Mouse (Mus musculus) cerebellum, adult 2 months (tissue): ENCODE measurements around the gene Atxn2.

ENCODE experiments used
- CTCF ChIP-seq: fragments of 200-500 bp; IDR thresholded peaks from 2 replicates; pipeline ENCODE4 v1.5.1; 2011; ENCODE audit warnings: low read depth, mild to moderate bottlenecking, control low read depth, low read length, moderate library complexity, borderline replicate concordance; ENCODE audit not compliant: insufficient read depth
- POLR2A ChIP-seq: fragments of 200-500 bp; IDR thresholded peaks from 2 replicates; pipeline ENCODE4 v1.6.1; 2011; ENCODE audit warnings: low read length, control low read depth, borderline replicate concordance; ENCODE audit not compliant: insufficient read depth

DNA sequence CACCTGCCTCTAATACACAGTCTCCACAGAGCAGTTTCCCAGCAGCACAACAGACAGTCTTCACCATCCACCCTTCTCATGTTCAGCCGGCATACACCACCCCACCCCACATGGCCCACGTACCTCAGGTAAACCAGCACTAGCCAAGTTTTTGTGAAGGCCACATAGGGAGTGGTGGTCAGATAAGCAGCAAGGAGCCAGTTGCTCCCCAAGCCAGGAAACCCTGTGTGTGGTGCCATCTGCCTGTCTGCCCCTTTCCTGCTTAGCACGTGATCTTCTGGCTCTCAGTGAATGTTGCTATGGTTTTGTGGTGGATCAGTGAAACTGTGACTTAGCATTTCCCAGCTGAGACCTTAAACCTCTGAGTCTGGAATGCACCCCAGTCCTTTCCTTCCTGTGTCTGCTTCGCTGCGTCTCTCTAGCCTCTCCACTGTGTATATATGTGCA is 100.4 kb downstream of the Atxn2 start:
- no peak for TF ChIP-seq CTCF
- TF ChIP-seq POLR2A: no peak
